Mouse (Mus musculus): ENCODE results near the gene Nfib.
A peak's percentile ranks its signal among the peaks of the same experiment; 100 is the strongest.

Nfib gene

GRCm38 (mm10) chr4:82466144-82466543 lies 239.4 kb downstream of the Nfib start:
- no peak for DNase-seq (ENCODE audit: low spot score)

GRCm38 (mm10) chr4:82464051-82464632 lies 241.4 kb downstream of the Nfib start:
- peak; percentile 22 for DNase-seq (ENCODE audit: low spot score)

DNA sequence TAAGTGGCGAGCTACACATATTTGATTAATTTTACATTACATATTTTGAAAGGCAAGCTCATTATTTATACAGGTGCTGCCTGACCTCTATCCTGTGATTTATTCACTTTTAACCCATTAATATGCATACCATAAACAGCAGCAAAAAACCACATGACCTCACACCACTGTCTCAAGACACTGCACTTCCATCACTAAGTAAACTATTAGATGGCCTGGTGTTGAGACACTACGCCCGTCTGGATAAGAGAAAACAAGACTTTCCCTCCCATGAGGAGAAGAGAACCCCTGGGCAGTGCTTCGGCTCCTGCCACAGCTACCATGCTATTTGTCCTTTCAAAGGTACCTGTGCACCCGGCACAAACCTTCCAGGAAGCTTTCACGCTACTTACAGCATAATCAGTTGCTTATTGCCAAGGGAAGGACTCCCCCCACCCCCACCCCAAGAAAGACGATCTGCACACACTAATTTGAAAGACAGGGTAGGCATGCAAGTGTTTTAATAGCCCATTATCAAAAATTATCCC lies 242.3 kb downstream of the Nfib start:
- no peak for DNase-seq (ENCODE audit: low spot score)

- DNase-seq (ENCODE audit: low spot score): no peak
Measured at GRCm38 (mm10) chr4:82461676-82462075, 243.9 kb downstream of the Nfib start.

GRCm38 (mm10) chr4:82458895-82459294 lies 246.7 kb downstream of the Nfib start:
- no peak for DNase-seq (ENCODE audit: low spot score)

GRCm38 (mm10) chr4:82456908-82457307 lies 248.6 kb downstream of the Nfib start:
- no peak for DNase-seq (ENCODE audit: low spot score)

DNA sequence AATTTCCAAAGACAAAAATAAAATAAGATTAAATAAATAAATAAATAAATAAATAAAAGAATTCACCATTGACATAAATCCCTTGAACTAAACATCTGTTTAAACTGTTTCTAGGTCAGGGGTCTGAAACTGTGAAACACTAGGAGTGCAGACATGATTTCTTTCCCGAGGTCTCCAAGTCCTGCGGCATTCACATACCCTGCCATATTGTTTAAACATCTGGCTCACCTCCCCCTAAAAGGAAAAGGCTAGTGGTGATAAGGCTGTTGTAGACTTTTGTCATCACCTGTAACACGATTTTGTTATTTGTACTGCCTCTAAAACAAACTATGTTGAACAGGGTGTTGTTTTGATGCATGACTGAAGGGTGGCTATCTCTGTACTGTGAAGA lies 249.2 kb downstream of the Nfib start:
- no peak for DNase-seq (ENCODE audit: low spot score)

DNA sequence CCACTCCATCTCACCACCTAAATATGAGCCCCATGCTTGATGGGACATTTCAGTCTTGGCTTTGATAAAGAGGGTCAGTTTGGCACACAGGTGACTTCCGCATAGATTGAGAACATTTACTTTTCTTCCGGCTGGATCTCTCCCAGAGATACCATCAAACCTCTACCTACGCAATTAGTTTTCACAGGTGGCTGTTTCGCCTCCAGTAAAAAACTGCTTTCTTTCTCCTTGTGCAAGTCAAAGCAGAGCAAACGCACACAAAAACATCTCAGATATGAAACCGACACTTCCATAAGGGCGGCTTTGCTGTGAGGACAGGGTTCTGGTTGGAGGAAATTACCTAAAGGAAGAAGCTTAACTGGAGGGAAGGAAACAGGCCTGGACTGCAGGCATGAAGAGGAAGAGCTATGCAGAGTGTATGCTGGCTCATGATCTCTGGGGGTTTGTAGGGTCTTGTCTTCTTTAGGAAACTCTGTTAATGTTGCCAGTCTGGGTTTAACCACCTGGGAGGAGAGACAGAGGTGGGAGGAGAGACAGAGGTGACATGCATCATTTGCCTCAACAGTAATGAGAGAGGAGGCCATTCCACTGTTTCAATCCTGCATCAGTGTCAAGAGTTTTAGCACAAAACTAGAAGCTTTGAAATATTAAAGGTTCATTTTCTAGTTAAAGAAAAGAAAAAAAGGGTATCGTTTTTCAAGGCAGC lies 249.8 kb downstream of the Nfib start:
- no peak for DNase-seq (ENCODE audit: low spot score)

GRCm38 (mm10) chr4:82454989-82455388 lies 250.6 kb downstream of the Nfib start:
- no peak for DNase-seq (ENCODE audit: low spot score)

DNA sequence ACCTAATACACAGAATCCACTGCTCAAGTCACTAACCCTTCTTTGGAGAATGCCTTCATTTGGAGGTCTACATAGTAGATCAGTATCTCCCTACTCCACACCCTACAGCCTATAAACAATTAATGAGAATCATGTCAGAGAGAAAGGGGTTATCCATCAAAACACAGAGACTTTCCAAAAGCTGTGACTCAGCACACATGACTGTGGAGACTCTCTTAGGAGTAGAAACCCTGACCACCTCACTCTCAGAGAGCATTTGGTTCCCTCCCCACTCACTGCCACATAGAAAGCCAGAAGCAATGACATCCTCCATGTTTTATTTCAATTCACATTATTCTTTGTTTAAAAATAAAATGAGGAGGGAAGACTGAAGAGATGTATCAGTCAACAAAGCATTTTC lies 252.2 kb downstream of the Nfib start:
- DNase-seq (ENCODE audit: low spot score): no peak

DNA sequence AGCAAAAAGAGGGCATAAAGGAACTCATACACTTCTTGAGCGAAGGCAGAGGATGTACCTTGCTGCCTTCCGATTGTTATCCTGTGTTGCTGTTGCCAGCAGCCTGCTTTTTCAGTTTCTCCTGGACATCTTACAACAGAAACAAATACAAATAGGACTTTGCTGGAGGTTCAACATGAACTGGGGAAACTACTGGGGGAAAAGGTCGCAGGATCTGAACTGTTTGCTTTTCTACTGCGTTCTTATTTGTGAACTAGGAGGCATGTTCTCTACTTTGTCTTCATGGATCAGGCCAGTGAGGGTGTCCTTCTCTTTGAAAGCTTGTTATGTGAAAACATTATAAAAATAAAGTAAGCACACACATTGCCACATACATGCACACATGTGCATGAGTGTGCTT lies 252.6 kb downstream of the Nfib start:
- DNase-seq (ENCODE audit: low spot score): no peak

DNA sequence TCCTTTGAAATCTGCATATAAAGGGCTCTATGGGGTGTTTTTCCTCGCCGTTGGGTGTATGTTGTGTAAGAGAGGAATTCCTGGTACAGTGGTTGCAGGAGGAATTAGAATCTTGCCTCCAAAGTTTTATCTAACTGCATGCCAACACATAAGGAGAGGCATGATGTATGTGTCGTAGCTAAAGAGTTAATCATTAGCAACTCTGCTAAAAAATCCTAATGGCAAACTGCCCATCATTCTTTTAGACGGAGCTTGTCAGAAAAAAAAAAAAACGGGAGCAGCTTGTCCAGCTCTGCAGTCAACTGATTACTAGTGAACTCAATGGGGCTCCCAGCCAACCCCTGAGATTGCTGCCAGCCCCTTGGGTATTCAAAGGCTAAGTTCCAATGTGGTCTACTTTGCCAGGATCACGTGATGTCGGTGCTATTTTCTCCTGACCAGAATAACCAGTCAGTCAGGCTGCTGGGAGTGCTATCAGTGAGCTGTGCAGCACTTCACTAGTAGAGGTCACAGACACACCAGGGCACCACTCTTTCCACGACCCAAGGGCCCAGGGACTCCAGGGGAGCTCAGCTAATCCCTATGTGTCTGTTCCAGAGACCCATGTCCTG lies 258.4 kb downstream of the Nfib start:
- DNase-seq (ENCODE audit: low spot score): peak; percentile 58

DNA sequence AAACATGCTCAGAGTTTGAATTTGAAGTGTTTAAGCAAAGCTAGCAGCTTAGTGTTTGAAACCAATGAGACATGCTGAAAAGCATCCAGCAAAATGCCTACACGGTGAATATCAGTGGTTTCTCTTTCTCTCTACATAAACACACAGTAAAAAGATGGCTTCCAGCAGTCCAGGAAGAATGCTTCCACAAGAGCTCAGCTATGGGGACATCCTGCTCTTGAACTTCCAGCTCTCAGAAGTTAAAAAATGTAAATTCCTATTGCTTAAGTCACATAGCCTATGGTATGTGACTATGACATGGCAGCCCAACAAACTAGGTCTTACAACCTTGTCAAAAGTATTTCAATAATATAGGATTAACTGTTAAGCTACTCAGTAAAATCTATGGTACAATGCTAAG lies 261.5 kb downstream of the Nfib start:
- DNase-seq (ENCODE audit: low spot score): no peak

GRCm38 (mm10) chr4:82443441-82443840 lies 262.1 kb downstream of the Nfib start:
- no peak for DNase-seq (ENCODE audit: low spot score)

- DNase-seq (ENCODE audit: low spot score): no peak
Measured at GRCm38 (mm10) chr4:82443003-82443402, 262.5 kb downstream of the Nfib start.

- DNase-seq (ENCODE audit: low spot score): no peak
Measured at GRCm38 (mm10) chr4:82440606-82441005, 264.9 kb downstream of the Nfib start.

GRCm38 (mm10) chr4:82439813-82440212 lies 265.7 kb downstream of the Nfib start:
- DNase-seq (ENCODE audit: low spot score): no peak

- DNase-seq (ENCODE audit: low spot score): no peak
Measured at GRCm38 (mm10) chr4:82438631-82439030, 266.9 kb downstream of the Nfib start.

DNA sequence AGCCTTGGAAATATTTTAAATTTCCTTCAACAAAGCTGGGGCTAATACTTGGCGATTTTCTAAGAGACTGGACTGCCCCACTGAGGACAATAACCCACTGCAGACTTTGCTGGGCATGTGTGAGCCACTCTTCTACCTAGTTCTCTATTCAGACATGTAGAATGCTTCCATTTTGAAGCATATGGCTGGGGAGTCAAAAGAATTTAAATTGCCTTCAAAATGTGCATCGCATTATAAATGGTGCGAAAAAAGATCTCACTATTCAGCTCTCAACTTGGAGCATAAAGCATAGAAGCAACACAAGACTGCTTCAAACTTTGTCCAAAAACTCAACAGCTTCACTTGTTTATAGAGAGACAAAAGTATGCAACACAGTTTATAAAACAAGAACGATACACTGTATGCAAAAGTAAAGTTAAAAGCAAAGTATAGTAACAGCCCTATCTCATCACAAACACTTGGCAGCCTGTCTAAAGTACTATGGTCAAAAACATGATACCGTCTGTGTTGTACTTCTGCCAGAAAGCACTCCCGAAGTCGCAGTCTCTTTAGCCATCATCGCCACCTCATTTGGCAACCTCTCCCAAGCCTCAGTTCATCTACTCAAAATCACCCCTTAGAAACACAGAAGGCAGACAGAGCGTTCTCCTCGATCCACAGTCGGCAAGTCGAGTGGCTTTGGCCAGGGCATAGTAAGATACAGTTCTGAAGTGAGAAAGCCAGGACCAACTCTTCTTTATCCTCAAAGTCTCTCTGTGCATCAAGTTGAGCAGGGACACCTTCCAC lies 267.8 kb downstream of the Nfib start:
- DNase-seq (ENCODE audit: low spot score): no peak

GRCm38 (mm10) chr4:82436656-82437055 lies 268.9 kb downstream of the Nfib start:
- no peak for DNase-seq (ENCODE audit: low spot score)

- no peak for DNase-seq (ENCODE audit: low spot score)
Measured at GRCm38 (mm10) chr4:82435716-82436115, 269.8 kb downstream of the Nfib start.

- no peak for DNase-seq (ENCODE audit: low spot score)
Measured at GRCm38 (mm10) chr4:82433926-82434705, 271.4 kb downstream of the Nfib start.

Data from testis, postnatal 14 days (tissue).